Comparison of ENCODE assay signal across 8 mouse cellular contexts in the genomic region with DNA sequence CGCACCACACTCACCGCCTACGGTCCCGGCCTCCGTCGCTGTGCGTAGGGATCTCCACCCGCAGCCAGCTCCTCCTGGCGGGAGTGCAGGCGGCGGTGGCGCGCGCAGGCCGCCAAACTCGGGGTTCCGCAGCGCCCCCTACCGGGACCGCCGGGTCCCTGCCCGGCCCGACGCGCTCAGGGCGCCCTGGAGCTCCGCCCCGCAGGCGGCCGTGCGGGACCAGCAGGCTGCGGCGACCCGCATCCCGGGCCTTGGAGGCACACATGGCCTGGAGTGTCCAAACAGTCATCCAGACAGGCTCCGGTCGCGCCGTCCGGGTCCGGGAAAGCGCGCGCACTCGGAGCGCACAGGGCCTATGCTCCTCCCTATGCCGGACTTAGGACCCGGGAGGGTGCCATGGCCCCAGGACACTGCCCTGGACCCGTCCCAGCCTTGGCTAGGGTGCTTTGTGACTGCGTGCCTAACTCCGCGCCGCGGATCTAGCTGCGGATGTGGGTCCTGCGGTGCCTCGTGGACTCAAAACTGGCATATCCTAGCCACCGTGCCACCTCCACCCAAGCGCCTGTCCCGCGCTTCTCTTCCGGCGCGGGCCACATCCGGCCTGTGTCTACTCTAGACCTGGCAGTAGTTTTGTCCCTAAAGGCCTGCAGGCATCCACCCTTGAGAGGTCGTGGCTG. TPM values are rescaled to one million over a fixed set of nuclear protein-coding genes. Genes with fewer than 3 reads are reported as not detected.
DNase-seq lines count a peak whose midpoint lies in the region; ATAC-seq lines count a peak whose summit lies in the region.

No protein-coding gene starts in this region.

- peak overlapping the region; percentile 70 for H3K4me2 ChIP-seq in hindbrain, embryonic 16.5 days (ENCODE audit: low read length)

- peak; percentile 93 for DNase-seq in T-cell, adult 2 months (ENCODE audit: low spot score)
- DNase-seq in cerebellum, postnatal 25 days, result peak; percentile 95 to 96
- peak; percentile 79 for DNase-seq in gastrocnemius, adult 18-20 months (ENCODE audit: low spot score)
- peak; percentile 66 to 75 for DNase-seq in left cerebral cortex, adult 8-10 months (ENCODE audit: low spot score in 2 of 2)
- peak; percentile 87 for DNase-seq in right cerebral cortex, adult 18-20 months
- peak; percentile 57 for DNase-seq in urinary bladder, postnatal 10 days (ENCODE audit: low spot score)

- peaks cover 24% of the 10 kb centered on the region for H3K4me1 ChIP-seq in hindbrain, embryonic 16.5 days (ENCODE audit: control insufficient read depth, insufficient read depth, low read depth, low read length)

- no peaks in the 10 kb centered on the region for H3K36me3 ChIP-seq in hindbrain, embryonic 16.5 days (ENCODE audit: control insufficient read depth, insufficient read depth, low read length)

- peak overlapping the region; percentile 64 for H3K4me3 ChIP-seq in hindbrain, embryonic 16.5 days (ENCODE audit: low read length)

- peak overlapping the region; percentile 74 for H3K27ac ChIP-seq in hindbrain, embryonic 16.5 days (ENCODE audit: low read depth, low read length)

- peak; percentile 81 for ATAC-seq in hindbrain, embryonic 16.5 days
- ATAC-seq in megakaryocyte, adult 5-6 weeks (ENCODE audit: poor library complexity, severe bottlenecking), result peak; percentile 76

- no peaks in the 10 kb centered on the region for H3K9me3 ChIP-seq in hindbrain, embryonic 16.5 days (ENCODE audit: control insufficient read depth, low read length)

- WGBS in hindbrain, embryonic 16.5 days, result under 1% methylated on average over 41 of the region's 66 CpGs

- H3K27me3 ChIP-seq in hindbrain, embryonic 16.5 days (replicated peaks; ENCODE audit: control insufficient read depth, insufficient read depth, low read length), result no peaks in the 10 kb centered on the region

- H3K9ac ChIP-seq in hindbrain, embryonic 16.5 days (ENCODE audit: low read depth, low read length), result peak overlapping the region; percentile 80

RNA-seq across cellular contexts. Expression of a gene that starts 3.0 kb away (rescaled TPM):
- under 1 TPM; 0.68 to 0.95 TPM for total RNA-seq in gastrocnemius, adult 18-20 months (2021)
- 30.7 and 37.6 TPM in 2 replicates for polyA plus RNA-seq in hindbrain, embryonic 16.5 days (2015; fragmentation: Nextera tagmentation; extraction: Ambion mirVana)
- total RNA-seq in left cerebral cortex, adult 8-10 months (2022), result 10 to 100 TPM; 17.8 to 28.5 (median 20.7) TPM
- total RNA-seq in megakaryocyte, adult 5-6 weeks (2015), result 36.0 and 37.4 TPM in 2 replicates
- total RNA-seq in megakaryocyte, adult 5-6 weeks (2017), result 33.6 and 38.6 TPM in 2 replicates

Comparison
In these comparisons a context has a peak if more than half of its experiments do, and no peak if none do; other contexts are left out.
1. Peak in every context shown above with its lines: DNase-seq, ATAC-seq, H3K4me3 ChIP-seq and H3K27ac ChIP-seq.
2. RNA of a gene that starts 3.0 kb away (total RNA-seq): 33.6 to 38.6 TPM in megakaryocyte, adult 5-6 weeks and 17.8 to 28.5 TPM in left cerebral cortex, adult 8-10 months; 0.68 to 0.95 TPM in gastrocnemius, adult 18-20 months; every median in the first group is over 4 times any median in the second.